Mouse (Mus musculus) heart, embryonic 13.5 days (tissue): ENCODE data around the gene A930004D18Rik. TPM values are rescaled to one million over a fixed set of nuclear protein-coding genes. Genes with fewer than 3 reads are reported as not detected.

Experiments
- ATAC-seq: fragments of 200-750 bp; cut with Nextera tagmentation; 2 replicates; pipeline ENCODE4 v1.8.0; 2017; ENCODE audit warnings: moderate TSS enrichment; ENCODE audit not compliant: insufficient number of reproducible peaks, low FRiP score, low TSS enrichment; ENCODE audit errors: extremely low read depth
- H3K27ac ChIP-seq: fragments of 300-500 bp; sonication (generic); replicated peaks from 2 replicates; pipeline ENCODE4 v1.5.1; 2015; ENCODE audit warnings: moderate library complexity, mild to moderate bottlenecking, inconsistent platforms
- H3K27me3 ChIP-seq: fragments of 300-500 bp; sonication (generic); replicated peaks from 2 replicates; pipeline ENCODE4 v1.6.1; 2015; ENCODE audit warnings: mild to moderate bottlenecking, inconsistent platforms
- H3K36me3 ChIP-seq: fragments of 300-500 bp; sonication (generic); 2 replicates; pipeline ENCODE4 v1.6.1; 2015; ENCODE audit warnings: mild to moderate bottlenecking, inconsistent platforms
- H3K4me1 ChIP-seq: fragments of 300-500 bp; sonication (generic); 2 replicates; pipeline ENCODE4 v1.6.1; 2015; ENCODE audit warnings: inconsistent platforms
- H3K4me2 ChIP-seq: fragments of 300-500 bp; sonication (generic); 2 replicates; pipeline ENCODE4 v1.6.1; 2015; ENCODE audit warnings: inconsistent platforms, mild to moderate bottlenecking, moderate library complexity
- H3K4me3 ChIP-seq: fragments of 300-500 bp; sonication (generic); 2 replicates; pipeline ENCODE4 v1.5.1; 2015; ENCODE audit warnings: moderate library complexity, mild to moderate bottlenecking, inconsistent platforms
- H3K9ac ChIP-seq: fragments of 300-500 bp; sonication (generic); 2 replicates; pipeline ENCODE4 v1.6.1; 2015; ENCODE audit warnings: inconsistent platforms, mild to moderate bottlenecking, moderate library complexity
- H3K9me3 ChIP-seq: fragments of 300-500 bp; sonication (generic); 2 replicates; pipeline ENCODE4 v1.6.1; 2016; ENCODE audit warnings: inconsistent platforms
- WGBS: fragments of 180-500 bp; shearing (Covaris S2); methylation state at CpG from one replicate; pipeline ENCODE4 v1.1.7; 2015; ENCODE audit warnings: mixed read lengths; 5-methylcytosine and 5-hydroxymethylcytosine counted together
- polyA plus RNA-seq: library from polyadenylated mRNA; unstranded; fragments of >200 nt; fragmentation: Nextera tagmentation; extraction: Ambion mirVana; gene quantifications from 2 replicates; pipeline ENCODE4 v1.2.1, GENCODE M21; 2015

A930004D18Rik gene
- polyA plus RNA-seq, 1 experiment from 2014 or later = 12.0 TPM

DNA sequence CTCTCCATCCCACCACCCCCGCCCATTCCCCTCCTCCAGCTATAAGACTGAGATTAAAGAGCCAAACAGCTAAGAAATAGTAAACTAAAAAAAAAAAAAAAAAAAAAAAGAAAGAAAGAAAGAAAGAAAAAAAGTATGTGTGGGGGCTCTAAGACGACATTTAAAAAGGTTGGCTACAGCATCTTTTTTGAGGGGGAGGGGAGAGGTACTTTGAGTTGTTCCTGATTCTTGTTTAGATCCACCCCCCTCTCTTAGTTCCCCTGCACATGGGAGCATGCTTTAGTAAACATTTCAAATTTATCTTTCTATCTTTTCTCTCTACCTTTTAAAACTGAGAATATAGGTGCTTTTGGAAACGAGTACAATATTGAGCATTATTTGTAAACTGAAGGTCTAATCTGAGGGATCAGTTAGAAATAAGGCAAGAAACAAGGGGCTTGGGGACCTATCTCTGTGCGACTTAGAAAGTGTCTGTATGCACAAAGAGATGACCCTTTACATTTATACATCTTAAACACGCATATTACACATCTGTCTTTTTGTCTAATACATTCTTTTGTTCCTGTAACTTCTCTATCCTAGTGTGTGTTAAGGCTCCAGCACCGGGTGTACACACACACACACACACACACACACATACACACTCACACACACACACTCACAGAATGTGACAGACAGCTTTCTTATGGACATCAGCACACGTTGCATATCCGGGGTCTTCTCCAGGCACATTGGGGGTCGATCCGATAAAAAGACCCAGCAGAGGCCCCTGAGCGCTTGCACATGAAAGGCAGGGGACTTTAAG, 13.7 kb upstream of the A930004D18Rik start:
- Histone ChIP-seq H3K9ac (peak overlapping the region; percentile 100), H3K36me3 (no peaks in the 10 kb centered on the region), H3K4me2 (peak overlapping the region; percentile 93), H3K27me3 (no peaks in the 10 kb centered on the region), H3K27ac (peak overlapping the region; percentile 100), H3K9me3 (no peaks in the 10 kb centered on the region), H3K4me3 (peak overlapping the region; percentile 98), H3K4me1 (peaks cover 46% of the 10 kb centered on the region)
- 32% methylated on average over 11 of the region's 11 CpGs for WGBS
- no peak for ATAC-seq

GRCm38 (mm10) chr2:18050541-18050985, 13.0 kb upstream of the A930004D18Rik start:
- Histone ChIP-seq H3K27ac (peak overlapping the region; percentile 100), H3K4me3 (peak overlapping the region; percentile 98), H3K4me2 (peak overlapping the region; percentile 93), H3K4me1 (peaks cover 46% of the 10 kb centered on the region), H3K36me3 (no peaks in the 10 kb centered on the region), H3K9me3 (no peaks in the 10 kb centered on the region), H3K9ac (peak overlapping the region; percentile 100), H3K27me3 (no peaks in the 10 kb centered on the region)
- ATAC-seq = no peak
- WGBS = 8% methylated on average over 10 of the region's 10 CpGs

DNA sequence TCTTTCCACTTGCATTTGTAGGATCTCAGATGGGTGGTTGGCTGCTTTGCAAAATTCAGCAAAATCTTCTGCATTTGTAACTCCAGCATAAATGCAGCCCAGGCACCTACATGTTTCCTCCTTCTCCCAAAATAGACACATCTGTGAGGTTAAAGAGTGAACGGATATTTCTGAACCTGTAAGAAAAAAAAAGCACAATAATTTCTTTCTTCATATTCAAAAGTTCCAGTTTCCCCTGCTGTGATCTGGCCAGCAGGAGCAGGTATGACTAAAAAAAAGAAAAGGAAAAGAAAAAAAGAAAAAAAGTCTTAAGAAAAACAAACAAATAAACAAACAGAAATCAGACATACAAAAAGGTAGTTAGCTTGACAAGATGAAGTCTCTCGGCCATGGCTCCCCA, 12.5 kb upstream of the A930004D18Rik start:
- H3K27ac ChIP-seq = peak overlapping the region; percentile 100
- peaks cover 46% of the 10 kb centered on the region for H3K4me1 ChIP-seq
- H3K4me3 ChIP-seq = peak overlapping the region; percentile 98
- 16% methylated on average over 2 of the region's 2 CpGs for WGBS
- ATAC-seq = no peak
- no peaks in the 10 kb centered on the region for H3K36me3 ChIP-seq
- H3K4me2 ChIP-seq = peak overlapping the region; percentile 93
- no peaks in the 10 kb centered on the region for H3K9me3 ChIP-seq
- H3K9ac ChIP-seq = peak overlapping the region; percentile 100
- no peaks in the 10 kb centered on the region for H3K27me3 ChIP-seq

DNA sequence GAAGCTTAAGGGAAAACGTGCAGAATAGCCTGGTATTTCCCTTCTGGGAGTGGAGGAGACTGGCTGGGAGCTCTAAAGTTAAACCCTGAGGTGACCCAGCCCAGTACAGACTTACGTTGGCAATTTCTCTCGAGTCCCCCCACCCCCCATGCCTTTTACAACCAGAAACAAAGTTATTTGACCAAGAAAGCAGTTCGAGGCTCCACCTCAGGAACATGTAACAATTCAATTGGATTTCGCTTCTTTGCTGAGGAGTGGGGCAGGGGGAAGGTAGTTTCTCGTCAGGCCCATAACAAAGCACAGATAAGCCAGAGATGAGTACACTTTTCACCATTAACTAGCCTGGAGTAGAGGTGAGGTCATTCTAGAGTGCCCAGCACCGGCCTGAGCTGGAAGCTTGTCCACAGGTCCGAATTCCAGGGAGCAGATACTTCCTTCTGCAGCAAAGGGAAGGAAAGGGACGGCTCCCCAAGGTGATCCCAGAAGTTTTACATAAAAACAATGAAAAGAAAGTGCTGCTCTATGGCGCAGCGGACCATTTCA, 11.8 kb upstream of the A930004D18Rik start:
- no peak for ATAC-seq

DNA sequence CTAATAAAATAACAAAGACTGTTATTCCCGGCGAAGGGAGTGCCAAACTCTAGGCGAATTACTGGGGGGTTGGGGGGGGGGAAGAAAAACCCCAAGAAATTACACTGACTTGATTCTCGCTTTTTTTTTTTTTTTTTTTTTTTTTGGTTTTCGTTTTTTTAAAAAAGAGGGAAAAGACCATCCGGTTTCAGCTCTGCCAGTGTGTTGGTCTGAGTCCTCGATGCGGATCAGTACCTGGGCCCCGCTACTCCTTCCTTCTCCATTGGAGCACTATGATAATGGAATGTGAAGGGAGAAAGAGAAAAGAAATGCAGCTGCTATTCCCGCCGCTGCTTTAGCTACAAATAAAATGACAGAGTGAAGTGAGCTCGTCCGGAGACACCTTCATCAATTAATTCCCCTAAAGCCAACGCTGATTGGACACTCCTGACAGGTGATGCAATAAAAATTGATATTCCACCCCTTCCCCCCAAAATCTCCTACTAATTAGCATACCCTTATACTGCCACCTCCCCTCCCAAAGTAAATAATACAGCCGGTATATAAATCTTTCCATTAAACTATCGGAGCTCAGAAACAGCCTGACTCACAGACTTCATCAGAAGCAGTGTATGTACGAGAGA, 11.0 kb upstream of the A930004D18Rik start, which contains the start of gene Skida1:
Gene Skida1 (minus strand): TSS at position 599 of the 623 bp plus-strand sequence.
- peaks cover 43% of the 10 kb centered on the region for H3K4me1 ChIP-seq
- H3K9me3 ChIP-seq = no peaks in the 10 kb centered on the region
- under 1% methylated on average over 17 of the region's 17 CpGs for WGBS
- no peaks in the 10 kb centered on the region for H3K27me3 ChIP-seq
- peak within 1 kb of the TSS; percentile 100 for H3K27ac ChIP-seq
- H3K4me2 ChIP-seq = peak within 1 kb of the TSS; percentile 93
- no peaks in the 10 kb centered on the region for H3K36me3 ChIP-seq
- peak within 1 kb of the TSS; percentile 100 for H3K9ac ChIP-seq
- no peak for ATAC-seq
- H3K4me3 ChIP-seq = peak within 1 kb of the TSS; percentile 98

More for the DNA sequence above, 11.8 kb upstream of the A930004D18Rik start:
- H3K4me1 ChIP-seq = peaks cover 45% of the 10 kb centered on the region
- no peaks in the 10 kb centered on the region for H3K9me3 ChIP-seq
- H3K27me3 ChIP-seq = no peaks in the 10 kb centered on the region
- H3K4me2 ChIP-seq = peak overlapping the region; percentile 93
- WGBS = 5% methylated on average over 11 of the region's 11 CpGs
- H3K9ac ChIP-seq = peak overlapping the region; percentile 100
- peak overlapping the region; percentile 100 for H3K27ac ChIP-seq
- peak overlapping the region; percentile 98 for H3K4me3 ChIP-seq
- H3K36me3 ChIP-seq = no peaks in the 10 kb centered on the region

DNA sequence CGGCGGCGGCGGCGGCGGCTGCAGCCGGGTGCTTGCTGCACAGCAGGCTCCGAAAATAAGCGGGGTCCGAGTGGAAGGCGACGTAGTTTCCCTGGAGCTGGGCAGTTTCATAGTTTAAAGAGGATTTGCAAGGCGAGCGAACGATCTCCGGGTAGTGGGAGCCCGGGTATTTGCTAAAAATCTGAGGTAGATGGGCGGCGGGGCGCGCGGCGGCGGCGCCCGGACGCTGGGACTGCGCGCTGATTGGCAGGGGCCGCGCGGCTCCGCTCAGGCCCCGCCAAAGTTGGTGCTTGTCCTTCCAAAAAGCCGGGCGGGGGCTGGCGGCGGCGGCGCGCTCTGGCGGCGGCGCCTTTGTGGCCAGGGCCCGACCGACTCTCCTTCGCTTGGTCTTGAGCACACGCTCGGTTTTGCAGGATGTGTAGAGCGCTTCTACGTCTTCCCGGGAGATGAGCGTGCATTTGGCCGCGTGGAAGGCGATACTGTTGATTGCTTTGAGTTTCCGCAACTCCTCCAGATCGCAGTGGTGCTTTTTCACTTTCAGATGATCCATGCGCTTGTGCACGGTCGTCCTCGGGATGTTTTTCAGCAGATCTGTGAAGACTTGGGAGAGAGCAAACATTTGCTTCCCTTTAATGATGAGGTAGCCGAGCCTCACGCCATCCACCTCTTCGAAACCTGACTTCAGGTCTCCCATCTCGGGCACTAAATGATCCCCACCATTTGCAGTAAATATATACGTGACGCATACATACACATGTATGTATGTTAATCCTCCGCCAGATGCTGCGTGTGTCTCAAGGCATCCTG, 10.3 kb upstream of the A930004D18Rik start:
- Histone ChIP-seq H3K27ac (peak overlapping the region; percentile 100), H3K4me1 (peaks cover 46% of the 10 kb centered on the region), H3K36me3 (no peaks in the 10 kb centered on the region), H3K9ac (peak overlapping the region; percentile 100), H3K4me3 (peak overlapping the region; percentile 98), H3K27me3 (no peaks in the 10 kb centered on the region), H3K4me2 (peak overlapping the region; percentile 93), H3K9me3 (no peaks in the 10 kb centered on the region)
- WGBS = under 1% methylated on average over 66 of the region's 70 CpGs
- ATAC-seq = peak; percentile 74

DNA sequence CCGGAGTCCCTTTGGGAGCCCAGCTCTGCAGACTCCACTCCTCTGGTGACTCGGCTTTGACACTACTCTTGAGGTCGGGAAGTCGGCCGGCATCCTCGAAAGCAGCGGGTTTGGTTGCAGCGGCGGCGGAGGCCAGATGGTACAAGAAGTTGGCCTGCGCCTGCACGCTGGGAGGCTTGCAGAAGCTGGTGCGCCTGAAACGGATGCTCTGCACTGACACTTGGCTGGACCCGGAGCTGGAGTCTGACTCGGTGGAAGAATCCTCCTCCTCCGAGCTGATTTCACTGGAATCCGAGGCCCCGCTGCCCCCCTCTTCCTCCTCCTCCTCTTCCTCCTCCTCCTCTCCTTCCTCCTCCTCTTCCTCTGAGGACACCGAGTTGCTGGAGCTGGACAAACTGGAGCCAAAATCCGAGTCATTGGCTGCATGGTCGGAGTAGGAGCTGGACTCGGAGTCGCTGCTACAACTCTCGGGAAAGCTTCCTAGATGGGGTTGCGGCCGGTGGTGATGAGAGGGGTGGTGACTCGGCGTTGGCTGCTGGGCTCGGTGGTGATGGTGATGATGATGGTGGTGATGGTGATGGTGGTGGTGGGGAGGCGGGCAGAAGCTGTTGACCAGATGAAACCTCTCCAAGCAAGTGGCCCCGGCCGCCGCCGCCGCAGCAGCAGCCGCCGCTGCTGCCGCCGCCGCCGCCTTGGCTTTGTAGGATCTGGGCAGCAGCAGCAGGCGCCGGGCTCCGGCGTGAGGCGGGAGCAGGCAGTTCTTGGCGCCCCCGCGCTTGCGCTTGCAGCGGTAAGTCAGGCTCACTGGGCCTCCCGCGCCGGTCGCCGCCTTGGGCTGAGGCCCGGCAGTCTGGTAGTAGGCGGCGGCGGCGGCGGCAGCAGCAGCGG, 9.5 kb upstream of the A930004D18Rik start:
- no peaks in the 10 kb centered on the region for H3K9me3 ChIP-seq
- no peaks in the 10 kb centered on the region for H3K36me3 ChIP-seq
- ATAC-seq = peak; percentile 2; the same call in 1 of the 2 replicates
- peak overlapping the region; percentile 98 for H3K4me3 ChIP-seq
- WGBS = under 1% methylated on average over 48 of the region's 64 CpGs
- H3K4me2 ChIP-seq = peak overlapping the region; percentile 93
- no peaks in the 10 kb centered on the region for H3K27me3 ChIP-seq
- H3K27ac ChIP-seq = peak overlapping the region; percentile 100
- peak overlapping the region; percentile 100 for H3K9ac ChIP-seq
- H3K4me1 ChIP-seq = peaks cover 55% of the 10 kb centered on the region

DNA sequence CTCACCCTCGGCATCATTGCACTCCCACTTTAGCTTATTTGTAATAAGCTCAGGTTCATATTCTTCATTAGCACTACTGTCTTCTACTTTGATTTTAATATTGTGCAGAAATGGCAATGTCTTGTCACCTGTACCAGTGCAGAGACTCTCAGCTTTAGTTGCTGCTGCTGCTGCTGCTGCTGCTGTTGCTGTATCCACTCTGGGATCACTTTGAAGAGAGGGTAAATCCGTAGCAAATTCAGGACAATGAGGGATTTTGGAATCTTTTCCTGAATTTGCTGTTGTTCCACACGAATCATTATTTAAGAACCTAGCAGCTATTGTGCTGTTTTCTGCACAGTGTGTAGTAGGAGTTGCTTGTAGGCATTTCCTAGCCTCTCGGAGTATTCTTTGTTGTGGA, 8.6 kb upstream of the A930004D18Rik start:
- peak overlapping the region; percentile 93 for H3K4me2 ChIP-seq
- no peaks in the 10 kb centered on the region for H3K36me3 ChIP-seq
- no peak for ATAC-seq
- peak overlapping the region; percentile 98 for H3K4me3 ChIP-seq
- H3K9me3 ChIP-seq = no peaks in the 10 kb centered on the region
- H3K9ac ChIP-seq = peak overlapping the region; percentile 100
- peaks cover 57% of the 10 kb centered on the region for H3K4me1 ChIP-seq
- WGBS = 3% methylated on average over 4 of the region's 4 CpGs
- no peaks in the 10 kb centered on the region for H3K27me3 ChIP-seq
- peak overlapping the region; percentile 100 for H3K27ac ChIP-seq

- no peaks in the 10 kb centered on the region for H3K9me3 ChIP-seq
- H3K27me3 ChIP-seq = no peaks in the 10 kb centered on the region
- peak overlapping the region; percentile 93 for H3K4me2 ChIP-seq
- peaks cover 57% of the 10 kb centered on the region for H3K4me1 ChIP-seq
- H3K27ac ChIP-seq = peak overlapping the region; percentile 100
- H3K4me3 ChIP-seq = peak overlapping the region; percentile 98
- H3K9ac ChIP-seq = peak overlapping the region; percentile 100
- WGBS = 15% methylated on average over 6 of the region's 6 CpGs
- H3K36me3 ChIP-seq = no peaks in the 10 kb centered on the region
- ATAC-seq = no peak
Observed at GRCm38 (mm10) chr2:18045781-18046181, 8.2 kb upstream of the A930004D18Rik start.

DNA sequence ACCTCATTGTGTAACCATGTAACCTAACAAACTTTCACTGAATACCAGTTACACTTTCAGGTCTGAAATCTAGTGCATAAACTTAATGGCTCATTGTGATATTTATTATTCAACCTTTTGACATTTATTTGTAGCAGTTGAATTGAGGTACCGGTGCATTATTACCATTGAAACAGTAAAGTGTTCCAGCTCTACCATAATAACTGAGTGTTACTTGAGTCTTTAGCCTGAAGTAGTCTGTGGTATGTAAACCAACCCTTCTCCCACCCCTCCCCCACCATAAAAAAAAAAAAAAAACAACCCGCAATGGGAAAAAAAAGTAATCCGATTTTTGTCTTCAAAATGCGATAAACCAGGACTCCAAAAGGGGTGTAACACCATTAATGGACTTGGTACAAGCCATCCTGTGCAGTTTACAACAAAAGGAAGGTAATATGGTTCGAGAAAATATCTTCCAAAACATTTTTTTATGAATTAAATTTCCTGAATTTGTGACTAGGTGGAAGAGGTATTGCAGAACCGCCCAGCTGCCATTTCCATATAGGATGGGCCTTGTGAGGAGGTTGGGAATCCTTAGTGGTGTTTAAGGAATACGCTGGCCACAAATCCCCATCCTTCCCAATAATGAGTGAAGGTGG, 7.7 kb upstream of the A930004D18Rik start:
- Histone ChIP-seq H3K27ac (peak overlapping the region; percentile 100), H3K9me3 (no peaks in the 10 kb centered on the region), H3K36me3 (no peaks in the 10 kb centered on the region), H3K9ac (peak overlapping the region; percentile 100), H3K4me2 (peak overlapping the region; percentile 93), H3K27me3 (no peaks in the 10 kb centered on the region), H3K4me3 (peak overlapping the region; percentile 98), H3K4me1 (peaks cover 57% of the 10 kb centered on the region)
- ATAC-seq = no peak
- WGBS = 18% methylated on average over 7 of the region's 7 CpGs
